Mouse (Mus musculus): ENCODE measurements around the gene 4930556J24Rik. TPM values are rescaled to one million over a fixed set of nuclear protein-coding genes. Genes with fewer than 3 reads are reported as not detected.

Gene 4930556J24Rik
- polyA plus RNA-seq, 1 experiment from 2014 or later: 0.15 TPM

DNA sequence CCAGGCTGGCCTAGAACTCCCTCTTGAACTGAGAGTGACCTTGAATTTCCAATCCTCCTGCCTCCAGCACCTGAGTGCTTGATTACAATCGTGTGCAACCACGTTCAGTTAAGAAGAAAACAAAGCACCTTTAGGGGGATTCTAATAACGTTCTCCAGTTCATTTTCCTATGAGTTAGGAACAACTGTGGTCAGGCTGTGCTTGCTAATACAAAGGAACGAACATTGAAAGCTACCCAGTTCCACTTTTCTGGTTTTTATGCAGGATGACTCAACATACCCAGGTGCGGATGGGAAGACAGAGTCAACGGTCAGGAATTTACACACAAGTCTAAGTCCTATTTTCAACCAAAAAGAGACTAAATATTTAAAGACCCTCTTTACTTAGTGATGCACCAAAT lies 82.6 kb downstream of the 4930556J24Rik start:
- WGBS: 81% methylated on average over 6 of the region's 6 CpGs
- peaks cover 23% of the 10 kb centered on the region for H3K36me3 ChIP-seq
- H3K27me3 ChIP-seq (ENCODE audit: insufficient read depth, poor library complexity, severe bottlenecking): no peaks in the 10 kb centered on the region
- 0 out of 2 replicates have a peak overlapping the region, but pooled peaks have one; percentile 87 for H3K27ac ChIP-seq
- peak overlapping the region; percentile 59; the same call in 1 of the 2 replicates for H3K4me3 ChIP-seq
- H3K4me1 ChIP-seq: peaks cover 10% of the 10 kb centered on the region; the same call in 1 of the 2 replicates
- no peak for DNase-seq (ENCODE audit: low spot score)
- no peaks in the 10 kb centered on the region for H3K9me3 ChIP-seq

Other genes with a start within 250 kb of the 4930556J24Rik start
- gene Osbp2, start 112.9 kb downstream of the 4930556J24Rik start, polyA plus RNA-seq (2016; fragmentation: Nextera tagmentation; extraction: Ambion mirVana): 0.11 and 0.29 TPM in 2 replicates
- gene 4921536K21Rik, start 81.7 kb downstream of the 4930556J24Rik start, polyA plus RNA-seq (2016; fragmentation: Nextera tagmentation; extraction: Ambion mirVana): 0.31 and 0.33 TPM in 2 replicates
- gene Dusp18, start 81.5 kb downstream of the 4930556J24Rik start, polyA plus RNA-seq (2016; fragmentation: Nextera tagmentation; extraction: Ambion mirVana): 13.6 and 16.1 TPM in 2 replicates
- 4.4 and 6.2 TPM in 2 replicates for gene Slc35e4, start 62.1 kb downstream of the 4930556J24Rik start, polyA plus RNA-seq (2016; fragmentation: Nextera tagmentation; extraction: Ambion mirVana)
- gene Tcn2, start 44.6 kb downstream of the 4930556J24Rik start, polyA plus RNA-seq (2016; fragmentation: Nextera tagmentation; extraction: Ambion mirVana): 50.3 and 56.3 TPM in 2 replicates
- 65.9 and 80.1 TPM in 2 replicates for gene Pes1, start 12.8 kb downstream of the 4930556J24Rik start, polyA plus RNA-seq (2016; fragmentation: Nextera tagmentation; extraction: Ambion mirVana)
- gene Gal3st1, start 6.9 kb upstream of the 4930556J24Rik start, polyA plus RNA-seq (2016; fragmentation: Nextera tagmentation; extraction: Ambion mirVana): 0.32 and 0.73 TPM in 2 replicates
- 0.07 and 0.50 TPM in 2 replicates for gene Sec14l4, start 54.7 kb upstream of the 4930556J24Rik start, polyA plus RNA-seq (2016; fragmentation: Nextera tagmentation; extraction: Ambion mirVana)
- not detected in 2 replicates for gene Sec14l3, start 88.1 kb upstream of the 4930556J24Rik start, polyA plus RNA-seq (2016; fragmentation: Nextera tagmentation; extraction: Ambion mirVana)
- 25.7 and 26.0 TPM in 2 replicates for gene Mtfp1, start 118.7 kb upstream of the 4930556J24Rik start, polyA plus RNA-seq (2016; fragmentation: Nextera tagmentation; extraction: Ambion mirVana)
- gene Sec14l2, start 146.6 kb upstream of the 4930556J24Rik start, polyA plus RNA-seq (2016; fragmentation: Nextera tagmentation; extraction: Ambion mirVana): 0.94 and 2.1 TPM in 2 replicates
- gene Rnf215, start 158.4 kb upstream of the 4930556J24Rik start, polyA plus RNA-seq (2016; fragmentation: Nextera tagmentation; extraction: Ambion mirVana): 16.4 and 17.1 TPM in 2 replicates
- 3.8 and 4.2 TPM in 2 replicates for gene Ccdc157, start 183.5 kb upstream of the 4930556J24Rik start, polyA plus RNA-seq (2016; fragmentation: Nextera tagmentation; extraction: Ambion mirVana)
- gene Sf3a1, start 183.6 kb upstream of the 4930556J24Rik start, polyA plus RNA-seq (2016; fragmentation: Nextera tagmentation; extraction: Ambion mirVana): 52.7 and 68.6 TPM in 2 replicates
- gene Tbc1d10a, start 210.0 kb upstream of the 4930556J24Rik start, polyA plus RNA-seq (2016; fragmentation: Nextera tagmentation; extraction: Ambion mirVana): 18.7 and 22.0 TPM in 2 replicates
- 1.5 and 1.7 TPM in 2 replicates for gene Castor1, start 241.4 kb upstream of the 4930556J24Rik start, polyA plus RNA-seq (2016; fragmentation: Nextera tagmentation; extraction: Ambion mirVana)